Mouse (Mus musculus) frontal cortex, adult (tissue): ENCODE measurements at regions not wholly inside any gene's neighbourhood (a gene's known extent, or its start where the extent isn't known, plus 50 kb on each side); places are given as distances from the start of the nearest gene placed in this dataset.

ENCODE experiments used
- ATAC-seq: cut with Nextera tagmentation; 2 replicates; pipeline ENCODE4 v1.9.2; 2017; ENCODE audit warnings: mild to moderate bottlenecking, moderate library complexity, mixed read lengths; ENCODE audit not compliant: low TSS enrichment

- no peak for ATAC-seq
These were observed 285.5 kb upstream of the Hs6st1 start for GRCm38 (mm10) chr1:35782668-35783067.

GRCm38 (mm10) chr1:35783427-35783826, 284.8 kb upstream of the Hs6st1 start:
- ATAC-seq = no peak

- ATAC-seq = no peak
These were observed 282.0 kb upstream of the Hs6st1 start for GRCm38 (mm10) chr1:35786241-35786640.

- no peak for ATAC-seq
These were observed 281.5 kb upstream of the Hs6st1 start for GRCm38 (mm10) chr1:35786668-35787213.

GRCm38 (mm10) chr1:35797064-35797463, 271.1 kb upstream of the Hs6st1 start:
- ATAC-seq = no peak

GRCm38 (mm10) chr1:35797526-35797925, 270.7 kb upstream of the Hs6st1 start:
- ATAC-seq = no peak

GRCm38 (mm10) chr1:35805546-35805945, 262.7 kb upstream of the Hs6st1 start:
- no peak for ATAC-seq

- ATAC-seq = no peak
These were observed 261.9 kb upstream of the Hs6st1 start for GRCm38 (mm10) chr1:35806329-35806728.

- ATAC-seq = no peak
These were observed 261.5 kb upstream of the Hs6st1 start for GRCm38 (mm10) chr1:35806731-35807130.

GRCm38 (mm10) chr1:35808894-35809293, 259.3 kb upstream of the Hs6st1 start:
- ATAC-seq = no peak

- no peak for ATAC-seq
These were observed 258.9 kb upstream of the Hs6st1 start for GRCm38 (mm10) chr1:35809341-35809740.

- ATAC-seq = no peak
These were observed 257.4 kb upstream of the Hs6st1 start for GRCm38 (mm10) chr1:35810571-35811342.

GRCm38 (mm10) chr1:35811380-35811779, 256.8 kb upstream of the Hs6st1 start:
- no peak for ATAC-seq

GRCm38 (mm10) chr1:35811795-35812194, 256.4 kb upstream of the Hs6st1 start:
- ATAC-seq = no peak

GRCm38 (mm10) chr1:35813625-35814024, 254.6 kb upstream of the Hs6st1 start:
- ATAC-seq = no peak

- ATAC-seq = no peak
These were observed 254.0 kb upstream of the Hs6st1 start for GRCm38 (mm10) chr1:35814207-35814606.

- no peak for ATAC-seq
These were observed 253.4 kb upstream of the Hs6st1 start for GRCm38 (mm10) chr1:35814751-35815150.

GRCm38 (mm10) chr1:35821791-35822190, 246.4 kb upstream of the Hs6st1 start:
- ATAC-seq = no peak

GRCm38 (mm10) chr1:35822376-35823202, 245.6 kb upstream of the Hs6st1 start:
- no peak for ATAC-seq

- ATAC-seq = no peak
These were observed 244.7 kb upstream of the Hs6st1 start for GRCm38 (mm10) chr1:35823496-35823895.

GRCm38 (mm10) chr1:35823981-35824880, 244.0 kb upstream of the Hs6st1 start:
- ATAC-seq = no peak

- ATAC-seq = no peak
These were observed 242.7 kb upstream of the Hs6st1 start for GRCm38 (mm10) chr1:35825531-35825966.
